Mouse (Mus musculus): Measurements from ENCODE around the gene Gm21258.
"Not testable (repeated sequence)": the region's sequence is repeated elsewhere in the genome, so short reads cannot be mapped to it uniquely, and the experiment has no call there.

Gm21258 gene

GRCm38 (mm10) chrY:52779740-52780139 lies at the start of gene Gm21258:
Gene Gm21258, plus strand, starts transcription at chrY:52780040.
- not testable (repeated sequence) for DNase-seq
